Mouse (Mus musculus): ENCODE data around the gene Lrrc8d. TPM values are rescaled to one million over a fixed set of nuclear protein-coding genes. Genes with fewer than 3 reads are reported as not detected.

Gene Lrrc8d
- 15.5 and 19.7 TPM in 2 replicates for polyA plus RNA-seq (2015; fragmentation: Nextera tagmentation; extraction: Ambion mirVana)

DNA sequence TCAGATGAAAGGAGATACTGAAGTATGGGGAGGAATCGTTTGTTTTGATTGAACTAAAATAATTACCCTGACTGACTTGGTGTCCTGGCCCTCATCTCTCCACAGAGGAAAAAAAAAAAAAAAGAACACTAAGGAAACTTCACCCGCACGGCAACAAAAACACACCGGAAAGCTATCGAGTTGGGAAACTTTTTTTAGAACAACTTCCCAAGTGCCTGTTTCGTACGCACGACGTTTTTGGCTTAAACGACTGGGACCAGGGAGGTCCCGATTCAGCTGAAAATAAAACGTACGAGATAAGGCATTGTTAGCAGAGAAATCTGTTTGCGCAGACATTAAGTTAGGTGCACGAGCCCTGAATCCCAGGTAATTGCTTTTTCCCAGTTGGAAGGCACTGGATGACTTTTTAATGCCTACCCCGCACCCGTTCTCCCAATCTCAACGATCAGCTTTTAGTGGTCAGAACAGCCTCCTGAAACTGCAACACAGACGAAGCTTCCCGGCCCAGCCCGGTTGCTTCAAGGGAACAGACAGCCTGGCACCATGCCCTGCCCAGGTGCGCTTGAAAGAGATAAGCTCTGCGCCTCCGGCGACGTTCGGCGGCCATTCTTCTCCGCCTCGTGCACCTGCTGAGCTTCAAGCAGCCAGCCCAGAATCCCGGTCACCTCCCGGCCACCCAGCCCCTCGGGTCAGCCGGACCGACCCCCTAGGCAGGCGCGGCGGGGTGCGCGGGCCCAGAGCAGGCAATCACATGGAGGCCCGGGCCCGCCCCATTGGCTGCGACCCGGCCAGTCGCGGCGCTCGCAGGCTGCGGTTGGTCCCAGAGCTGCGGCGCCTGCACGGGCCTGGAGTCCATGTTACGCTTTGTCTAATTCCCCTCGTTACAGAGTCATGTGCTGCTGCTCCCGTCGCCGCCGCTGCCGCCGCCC is at the start of gene Lrrc8d:
Lrrc8d (plus strand) TSS at position 829 of the 929 bp plus-strand sequence.
- Histone ChIP-seq H3K9me3 (ENCODE audit: control insufficient read depth, low read length) (no peaks in the 10 kb centered on the region), H3K4me1 (replicated peaks; ENCODE audit: control insufficient read depth, insufficient read depth, low read length) (peaks cover 22% of the 10 kb centered on the region), H3K4me2 (ENCODE audit: low read depth, low read length) (peak within 1 kb of the TSS; percentile 91), H3K9ac (ENCODE audit: low read length) (peak within 1 kb of the TSS; percentile 98), H3K27me3 (ENCODE audit: control insufficient read depth, insufficient read depth, low read depth, low read length) (no peaks in the 10 kb centered on the region), H3K27ac (ENCODE audit: low read length) (peak within 1 kb of the TSS; percentile 97), H3K4me3 (ENCODE audit: low read length) (peak within 1 kb of the TSS; percentile 90), H3K36me3 (ENCODE audit: control insufficient read depth, insufficient read depth, low read length) (no peaks in the 10 kb centered on the region)
- under 1% methylated on average over 57 of the region's 60 CpGs for WGBS
- ATAC-seq (ENCODE audit: low read depth): peak; percentile 92

DNA sequence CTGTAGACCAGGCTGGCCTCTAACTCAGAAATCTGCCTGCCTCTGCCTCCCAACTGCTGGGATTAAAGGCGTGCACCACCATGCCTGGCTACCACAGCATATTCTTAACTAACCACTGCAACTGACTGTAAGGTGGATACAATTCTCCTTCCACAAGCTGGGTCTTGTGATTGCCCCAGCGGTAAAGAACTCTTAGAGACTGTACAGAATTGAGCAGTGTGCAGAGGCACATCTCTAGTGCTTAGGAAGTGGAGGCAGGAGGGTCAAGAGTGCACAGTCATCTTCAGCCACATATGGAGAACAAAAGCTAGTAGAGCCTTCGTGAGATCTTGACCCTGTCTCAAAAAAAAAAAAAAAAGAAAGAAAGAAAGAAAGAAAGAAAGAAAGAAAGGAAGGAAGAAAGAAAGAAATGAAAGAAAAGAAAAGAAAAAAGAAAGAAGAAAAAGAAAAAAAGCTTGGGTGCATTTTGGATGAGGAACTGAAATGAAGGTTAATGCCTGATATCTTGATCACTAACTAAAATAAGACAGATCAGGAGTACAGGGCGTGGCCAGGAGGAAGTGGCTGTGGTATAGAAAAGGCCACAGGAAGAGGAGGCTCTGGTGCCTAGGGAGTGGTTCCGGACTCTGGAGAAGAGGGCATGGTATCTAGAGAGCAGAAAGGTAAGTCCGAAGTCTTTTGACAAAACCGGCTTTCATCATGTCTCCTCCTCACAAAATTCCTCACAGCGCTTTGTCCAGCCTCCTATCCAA is 48.9 kb upstream of the Lrrc8d start:
- Histone ChIP-seq H3K27me3 (ENCODE audit: control insufficient read depth, insufficient read depth, low read depth, low read length) (no peaks in the 10 kb centered on the region), H3K9me3 (ENCODE audit: control insufficient read depth, low read length) (no peaks in the 10 kb centered on the region), H3K27ac (ENCODE audit: low read length) (peak overlapping the region; percentile 79), H3K36me3 (ENCODE audit: control insufficient read depth, insufficient read depth, low read length) (no peaks in the 10 kb centered on the region), H3K4me3 (ENCODE audit: low read length) (no peak overlapping the region; the same call in 1 of the 2 replicates), H3K4me2 (ENCODE audit: low read depth, low read length) (peak overlapping the region; percentile 3; the same call in 1 of the 2 replicates), H3K4me1 (replicated peaks; ENCODE audit: control insufficient read depth, insufficient read depth, low read length) (peaks cover 21% of the 10 kb centered on the region), H3K9ac (ENCODE audit: low read length) (no peak overlapping the region)
- ATAC-seq (ENCODE audit: low read depth): no peak
- WGBS: 80% methylated on average over 8 of the region's 8 CpGs

GRCm38 (mm10) chr5:105651561-105651991 is 48.2 kb upstream of the Lrrc8d start:
- 22% methylated on average over 11 of the region's 11 CpGs for WGBS
- Histone ChIP-seq H3K4me2 (ENCODE audit: low read depth, low read length) (peak overlapping the region; percentile 3; the same call in 1 of the 2 replicates), H3K9ac (ENCODE audit: low read length) (peak overlapping the region; percentile 42; the same call in 1 of the 2 replicates)

GRCm38 (mm10) chr5:105654237-105655063 is 45.3 kb upstream of the Lrrc8d start:
- H3K9me3 ChIP-seq (ENCODE audit: control insufficient read depth, low read length): no peaks in the 10 kb centered on the region
- H3K36me3 ChIP-seq (ENCODE audit: control insufficient read depth, insufficient read depth, low read length): no peaks in the 10 kb centered on the region
- WGBS: 20% methylated on average over 15 of the region's 15 CpGs
- peak overlapping the region; percentile 43 for H3K4me2 ChIP-seq (ENCODE audit: low read depth, low read length)
- no peak overlapping the region; the same call in 1 of the 2 replicates for H3K27ac ChIP-seq (ENCODE audit: low read length)
- no peak overlapping the region for H3K4me3 ChIP-seq (ENCODE audit: low read length)
- peak; percentile 72 for ATAC-seq (ENCODE audit: low read depth)
- H3K4me1 ChIP-seq (replicated peaks; ENCODE audit: control insufficient read depth, insufficient read depth, low read length): peaks cover 8% of the 10 kb centered on the region
- no peaks in the 10 kb centered on the region for H3K27me3 ChIP-seq (ENCODE audit: control insufficient read depth, insufficient read depth, low read depth, low read length)
- peak overlapping the region; percentile 52 for H3K9ac ChIP-seq (ENCODE audit: low read length)

More at GRCm38 (mm10) chr5:105651561-105651991, 48.2 kb upstream of the Lrrc8d start:
- H3K27ac ChIP-seq (ENCODE audit: low read length): peak overlapping the region; percentile 79
- peak overlapping the region; percentile 7; the same call in 1 of the 2 replicates for H3K4me3 ChIP-seq (ENCODE audit: low read length)
- H3K4me1 ChIP-seq (replicated peaks; ENCODE audit: control insufficient read depth, insufficient read depth, low read length): peaks cover 21% of the 10 kb centered on the region
- no peaks in the 10 kb centered on the region for H3K9me3 ChIP-seq (ENCODE audit: control insufficient read depth, low read length)
- H3K27me3 ChIP-seq (ENCODE audit: control insufficient read depth, insufficient read depth, low read depth, low read length): no peaks in the 10 kb centered on the region
- no peaks in the 10 kb centered on the region for H3K36me3 ChIP-seq (ENCODE audit: control insufficient read depth, insufficient read depth, low read length)
- no peak for ATAC-seq (ENCODE audit: low read depth)

DNA sequence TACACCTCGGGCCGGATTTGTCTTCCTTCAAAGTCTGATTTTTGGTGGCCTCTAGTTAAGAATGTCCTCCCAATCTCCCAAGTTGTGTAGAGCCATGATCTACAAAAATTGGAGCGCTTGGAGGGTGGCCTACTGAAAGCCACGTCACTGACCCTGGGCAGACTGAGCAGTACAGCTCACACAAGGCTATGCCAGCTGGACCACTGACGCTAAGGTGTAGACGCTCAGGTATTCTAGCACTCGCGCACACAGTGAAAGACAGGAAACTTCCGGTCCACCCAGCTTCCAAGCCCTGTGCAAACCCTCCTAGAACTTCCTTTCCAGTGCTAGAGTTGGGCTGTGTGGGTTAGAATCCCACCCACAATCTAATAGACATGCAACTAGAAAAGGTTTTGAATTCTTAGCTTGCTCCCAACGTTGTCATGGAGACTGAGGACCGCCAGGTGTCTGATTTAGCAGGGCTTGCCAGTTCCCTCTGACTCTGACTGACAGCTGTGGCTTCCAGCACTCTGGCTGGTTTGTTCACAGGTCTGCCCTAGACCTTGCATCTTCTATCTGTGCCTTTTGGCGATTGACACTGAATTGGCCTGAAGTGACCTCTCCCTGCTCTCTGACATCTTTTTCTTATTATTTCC is 44.6 kb upstream of the Lrrc8d start:
- no peaks in the 10 kb centered on the region for H3K27me3 ChIP-seq (ENCODE audit: control insufficient read depth, insufficient read depth, low read depth, low read length)
- no peak overlapping the region for H3K4me2 ChIP-seq (ENCODE audit: low read depth, low read length)
- no peak overlapping the region for H3K27ac ChIP-seq (ENCODE audit: low read length)
- H3K9ac ChIP-seq (ENCODE audit: low read length): no peak overlapping the region
- H3K9me3 ChIP-seq (ENCODE audit: control insufficient read depth, low read length): no peaks in the 10 kb centered on the region
- H3K4me3 ChIP-seq (ENCODE audit: low read length): no peak overlapping the region
- peaks cover 6% of the 10 kb centered on the region for H3K4me1 ChIP-seq (replicated peaks; ENCODE audit: control insufficient read depth, insufficient read depth, low read length)
- H3K36me3 ChIP-seq (ENCODE audit: control insufficient read depth, insufficient read depth, low read length): no peaks in the 10 kb centered on the region
- ATAC-seq (ENCODE audit: low read depth): no peak
- 66% methylated on average over 12 of the region's 12 CpGs for WGBS

GRCm38 (mm10) chr5:105661894-105662293 is 37.9 kb upstream of the Lrrc8d start:
- H3K9ac ChIP-seq (ENCODE audit: low read length): no peak overlapping the region
- no peak overlapping the region for H3K4me2 ChIP-seq (ENCODE audit: low read depth, low read length)
- no peak overlapping the region for H3K27ac ChIP-seq (ENCODE audit: low read length)
- no peaks in the 10 kb centered on the region for H3K27me3 ChIP-seq (ENCODE audit: control insufficient read depth, insufficient read depth, low read depth, low read length)
- H3K4me3 ChIP-seq (ENCODE audit: low read length): no peak overlapping the region
- no peaks in the 10 kb centered on the region for H3K4me1 ChIP-seq (replicated peaks; ENCODE audit: control insufficient read depth, insufficient read depth, low read length)
- ATAC-seq (ENCODE audit: low read depth): no peak
- H3K36me3 ChIP-seq (ENCODE audit: control insufficient read depth, insufficient read depth, low read length): no peaks in the 10 kb centered on the region
- no peaks in the 10 kb centered on the region for H3K9me3 ChIP-seq (ENCODE audit: control insufficient read depth, low read length)
- 88% methylated on average over 5 of the region's 5 CpGs for WGBS

- H3K4me2 ChIP-seq (ENCODE audit: low read depth, low read length): no peak overlapping the region
- 0 out of 2 replicates have a peak, but pooled peaks have one; percentile 49 for ATAC-seq (ENCODE audit: low read depth)
- H3K4me3 ChIP-seq (ENCODE audit: low read length): no peak overlapping the region
- no peaks in the 10 kb centered on the region for H3K36me3 ChIP-seq (ENCODE audit: control insufficient read depth, insufficient read depth, low read length)
- H3K4me1 ChIP-seq (replicated peaks; ENCODE audit: control insufficient read depth, insufficient read depth, low read length): no peaks in the 10 kb centered on the region
- no peaks in the 10 kb centered on the region for H3K27me3 ChIP-seq (ENCODE audit: control insufficient read depth, insufficient read depth, low read depth, low read length)
- 74% methylated on average over 5 of the region's 5 CpGs for WGBS
- no peak overlapping the region for H3K9ac ChIP-seq (ENCODE audit: low read length)
- H3K9me3 ChIP-seq (ENCODE audit: control insufficient read depth, low read length): no peaks in the 10 kb centered on the region
- H3K27ac ChIP-seq (ENCODE audit: low read length): no peak overlapping the region
Measured at GRCm38 (mm10) chr5:105666930-105667329, 32.8 kb upstream of the Lrrc8d start.

DNA sequence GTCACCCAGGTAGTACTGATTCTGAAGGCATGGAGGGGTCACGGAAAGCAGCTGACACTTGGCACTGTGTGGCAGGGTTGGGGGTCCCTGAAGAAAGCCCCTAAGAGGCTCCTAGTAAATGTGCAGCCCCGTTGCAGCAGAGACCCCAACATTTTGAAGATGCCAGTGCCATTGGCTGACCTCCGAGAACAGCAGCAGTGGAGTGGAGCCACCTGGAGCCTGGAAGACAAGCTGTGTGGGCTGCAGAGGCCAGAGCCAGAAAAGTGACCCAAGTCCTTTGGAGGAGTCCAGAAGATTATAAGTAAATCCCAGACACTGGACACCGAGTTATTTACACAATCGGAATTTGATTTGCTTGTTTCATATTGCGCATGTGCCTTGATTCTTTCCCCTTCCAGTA is 32.4 kb upstream of the Lrrc8d start:
- Histone ChIP-seq H3K27me3 (ENCODE audit: control insufficient read depth, insufficient read depth, low read depth, low read length) (no peaks in the 10 kb centered on the region), H3K36me3 (ENCODE audit: control insufficient read depth, insufficient read depth, low read length) (no peaks in the 10 kb centered on the region), H3K4me3 (ENCODE audit: low read length) (no peak overlapping the region), H3K9ac (ENCODE audit: low read length) (no peak overlapping the region), H3K4me2 (ENCODE audit: low read depth, low read length) (no peak overlapping the region), H3K9me3 (ENCODE audit: control insufficient read depth, low read length) (no peaks in the 10 kb centered on the region), H3K4me1 (replicated peaks; ENCODE audit: control insufficient read depth, insufficient read depth, low read length) (no peaks in the 10 kb centered on the region), H3K27ac (ENCODE audit: low read length) (no peak overlapping the region)
- WGBS: 74% methylated on average over 6 of the region's 6 CpGs
- 0 out of 2 replicates have a peak, but pooled peaks have one; percentile 20 for ATAC-seq (ENCODE audit: low read depth)
